Mouse (Mus musculus) bone marrow, adult 2 months (tissue): ENCODE results near the gene Jade1.

ENCODE experiments used
- CTCF ChIP-seq: fragments of 200-500 bp; IDR thresholded peaks from 2 replicates; pipeline ENCODE4 v1.5.1; 2011; ENCODE audit warnings: low read length, control low read depth; ENCODE audit not compliant: control insufficient read depth, insufficient read depth
- POLR2A ChIP-seq: fragments of 200-500 bp; IDR thresholded peaks from 2 replicates; pipeline ENCODE4 v1.6.1; 2011; ENCODE audit warnings: low read depth, mild to moderate bottlenecking, control low read depth, low read length, borderline replicate concordance; ENCODE audit not compliant: control insufficient read depth

GRCm38 (mm10) chr3:41588495-41588894 lies 33.0 kb downstream of the Jade1 start:
- TF ChIP-seq CTCF: no peak
- TF ChIP-seq POLR2A: no peak
